Mouse (Mus musculus) lung, postnatal 0 days (tissue): ENCODE data around the gene Hipk2.

Experiments used
- CTCF ChIP-seq: IDR thresholded peaks from 2 replicates; pipeline ENCODE4 v1.5.1; 2016; ENCODE audit warnings: antibody characterized with exemption, mild to moderate bottlenecking
- EP300 ChIP-seq: IDR thresholded peaks from 2 replicates; pipeline ENCODE4 v1.6.1; 2016; ENCODE audit warnings: antibody characterized with exemption, mild to moderate bottlenecking, control low read depth

GRCm38 (mm10) chr6:38810121-38810475, 65.9 kb downstream of the Hipk2 start:
- TF ChIP-seq EP300 (no peak), CTCF (no peak)
